Mouse (Mus musculus) liver, adult 2 months (tissue): ENCODE data around the gene Magi2. TPM values are rescaled to one million over a fixed set of nuclear protein-coding genes. Genes with fewer than 3 reads are reported as not detected.

Experiments
- DNase-seq: peaks from one replicate; pipeline ENCODE4 v3.0.0-alpha.2; 2011; ENCODE audit warnings: low read depth, low spot score; ENCODE audit errors: extremely low read depth
- H3K27ac ChIP-seq: fragments of 200-500 bp; replicated peaks from 2 replicates; pipeline ENCODE4 v1.5.1; 2012; ENCODE audit warnings: low read depth, mild to moderate bottlenecking, control low read depth, inconsistent platforms, low read length; ENCODE audit not compliant: insufficient read depth
- H3K27me3 ChIP-seq: fragments of 200-500 bp; 2 replicates; pipeline ENCODE4 v1.6.1; 2012; ENCODE audit warnings: mild to moderate bottlenecking, moderate library complexity, low read length, inconsistent platforms; ENCODE audit not compliant: control insufficient read depth, insufficient read depth
- H3K36me3 ChIP-seq: fragments of 200-500 bp; 2 replicates; pipeline ENCODE4 v1.6.1; 2012; ENCODE audit warnings: low read length, inconsistent platforms; ENCODE audit not compliant: control insufficient read depth, insufficient read depth
- H3K4me1 ChIP-seq: fragments of 200-500 bp; 2 replicates; pipeline ENCODE4 v1.6.1; 2011; ENCODE audit warnings: low read length; ENCODE audit not compliant: control insufficient read depth, insufficient read depth
- H3K4me3 ChIP-seq: fragments of 200-500 bp; 2 replicates; pipeline ENCODE4 v1.5.1; 2011; ENCODE audit warnings: low read depth, mild to moderate bottlenecking, control low read depth, low read length, moderate library complexity; ENCODE audit not compliant: insufficient read depth
- H3K79me2 ChIP-seq: fragments of 200-500 bp; 2 replicates; pipeline ENCODE4 v1.6.1; 2012; ENCODE audit warnings: inconsistent platforms, mild to moderate bottlenecking, low read length, moderate library complexity; ENCODE audit not compliant: control insufficient read depth, insufficient read depth
- H3K9ac ChIP-seq: fragments of 200-500 bp; 2 replicates; pipeline ENCODE4 v1.6.1; 2012; ENCODE audit warnings: low read depth, mild to moderate bottlenecking, control low read depth, inconsistent platforms, low read length
- CTCF ChIP-seq: fragments of 200-500 bp; IDR thresholded peaks from 2 replicates; pipeline ENCODE4 v1.5.1; 2011; ENCODE audit warnings: low read depth, low read length, control low read depth
- POLR2A ChIP-seq: fragments of 200-500 bp; IDR thresholded peaks from 2 replicates; pipeline ENCODE4 v1.6.1; 2011; ENCODE audit warnings: low read length, control low read depth; ENCODE audit not compliant: insufficient read depth; ENCODE audit errors: extremely low read depth
- WGBS: fragments of 180-500 bp; shearing (Covaris S2); methylation state at CpG from one replicate; pipeline ENCODE4 v1.1.7; 2018; 5-methylcytosine and 5-hydroxymethylcytosine counted together
- polyA plus RNA-seq: library from polyadenylated mRNA; depleted of rRNA; stranded (reverse); fragments of >200 nt; gene quantifications from 2 replicates; pipeline ENCODE4 v1.2.3, GENCODE M21; 2012
- total RNA-seq: library from RNA; depleted of rRNA; stranded (reverse); fragments of >200 nt; gene quantifications from 2 replicates; pipeline ENCODE4 v1.2.3, GENCODE M21; 2014

Magi2 gene
- total and polyA plus RNA-seq, 2 experiments = 0.06 to 0.18 TPM

DNA sequence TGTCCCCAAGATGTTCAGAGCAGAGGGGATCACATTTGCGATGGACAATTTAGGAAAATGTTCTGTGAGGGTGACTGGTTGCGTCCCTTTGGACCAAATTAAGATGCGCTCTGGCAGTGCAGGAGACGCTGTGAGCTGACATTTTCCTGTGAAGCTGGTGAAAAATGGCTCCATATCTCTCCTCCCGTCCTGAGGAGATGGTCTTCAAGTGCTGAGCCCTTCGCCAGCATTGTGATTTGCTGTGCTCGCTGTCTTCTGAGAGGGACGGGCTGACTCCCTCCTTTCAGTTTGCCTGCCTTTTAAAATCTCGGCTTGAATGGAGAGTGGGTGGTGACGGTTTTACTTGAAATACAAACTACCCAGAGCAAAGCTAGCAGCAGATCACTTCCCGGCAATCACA lies 682.2 kb downstream of the Magi2 start:
- WGBS = 8% methylated on average over 11 of the region's 11 CpGs
- DNase-seq = no peak
- Histone ChIP-seq H3K27me3 (no peaks in the 10 kb centered on the region), H3K9ac (no peak overlapping the region), H3K79me2 (no peaks in the 10 kb centered on the region), H3K36me3 (no peaks in the 10 kb centered on the region), H3K27ac (no peak overlapping the region), H3K4me3 (no peak overlapping the region), H3K4me1 (no peaks in the 10 kb centered on the region)
- TF ChIP-seq CTCF (no peak), POLR2A (no peak)

DNA sequence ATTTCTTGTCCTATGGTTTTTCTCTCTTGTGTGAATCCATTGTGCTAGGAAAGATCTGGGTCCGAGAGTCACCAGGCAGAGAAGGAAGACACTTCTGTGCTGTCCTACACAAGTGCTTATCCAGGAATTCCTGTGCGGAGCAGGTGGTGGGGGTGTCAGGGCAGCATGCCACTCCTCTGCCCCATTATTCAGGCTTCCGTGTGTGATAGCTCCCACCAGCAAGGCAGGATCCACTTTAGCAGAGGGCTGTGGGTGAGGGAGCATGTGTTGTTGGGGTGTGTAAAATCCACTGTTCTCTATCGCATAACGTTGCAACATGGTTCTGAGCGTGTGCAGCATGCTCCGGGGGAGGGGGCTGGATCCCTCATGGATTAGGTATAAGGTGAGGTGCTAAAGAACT lies 682.8 kb downstream of the Magi2 start:
- Histone ChIP-seq H3K27ac (no peak overlapping the region), H3K9ac (no peak overlapping the region), H3K27me3 (no peaks in the 10 kb centered on the region), H3K4me1 (no peaks in the 10 kb centered on the region), H3K36me3 (no peaks in the 10 kb centered on the region), H3K4me3 (no peak overlapping the region), H3K79me2 (no peaks in the 10 kb centered on the region)
- TF ChIP-seq CTCF = no peak
- TF ChIP-seq POLR2A = no peak
- DNase-seq = no peak
- 59% methylated on average over 7 of the region's 7 CpGs for WGBS

DNA sequence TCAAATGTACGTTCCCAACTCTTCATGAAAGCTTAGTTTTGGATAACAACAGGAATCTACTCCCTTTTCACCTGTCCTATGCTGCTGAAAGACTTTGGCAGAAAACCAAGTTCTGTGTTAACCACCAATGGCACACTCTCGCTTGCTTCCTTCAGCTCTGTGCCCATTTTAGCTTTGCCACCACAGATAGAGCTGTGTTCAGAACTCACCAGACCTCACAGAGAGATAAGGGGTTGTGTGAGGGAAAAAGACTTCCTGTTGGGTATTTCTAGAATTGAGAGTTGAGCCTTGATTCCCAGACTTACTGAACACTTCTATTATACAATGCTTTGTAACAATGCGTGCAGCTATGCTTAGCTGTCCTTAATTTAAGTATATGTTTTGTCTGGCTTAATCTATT lies 705.3 kb downstream of the Magi2 start:
- H3K36me3 ChIP-seq = no peaks in the 10 kb centered on the region
- no peaks in the 10 kb centered on the region for H3K79me2 ChIP-seq
- H3K27ac ChIP-seq = no peak overlapping the region
- H3K27me3 ChIP-seq = no peaks in the 10 kb centered on the region
- H3K4me3 ChIP-seq = no peak overlapping the region
- TF ChIP-seq POLR2A (no peak), CTCF (no peak)
- WGBS = 82% methylated on average over 3 of the region's 3 CpGs
- DNase-seq = no peak
- no peak overlapping the region for H3K9ac ChIP-seq
- H3K4me1 ChIP-seq = no peaks in the 10 kb centered on the region

DNA sequence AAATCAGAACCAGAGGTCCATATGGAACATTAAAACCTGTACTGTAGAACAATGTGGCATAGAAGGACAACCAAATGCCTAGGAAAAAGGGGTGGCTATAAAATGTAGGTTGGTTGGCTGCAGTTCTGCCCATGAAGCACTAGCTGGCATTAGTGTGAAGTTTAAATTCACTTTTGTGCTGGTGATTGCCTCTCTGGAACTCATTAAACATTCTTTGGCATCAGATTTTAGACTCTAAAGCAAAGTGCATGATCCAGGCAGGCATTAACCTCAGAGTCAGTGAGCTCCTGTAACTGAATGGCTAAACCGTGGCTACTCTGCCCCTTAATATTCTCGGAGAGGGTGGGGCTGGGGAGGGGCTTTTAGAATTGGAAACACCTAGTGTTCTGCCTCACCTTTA lies 706.4 kb downstream of the Magi2 start:
- no peak overlapping the region for H3K9ac ChIP-seq
- no peaks in the 10 kb centered on the region for H3K36me3 ChIP-seq
- H3K27ac ChIP-seq = no peak overlapping the region
- 53% methylated on average over 2 of the region's 2 CpGs for WGBS
- H3K79me2 ChIP-seq = no peaks in the 10 kb centered on the region
- no peaks in the 10 kb centered on the region for H3K27me3 ChIP-seq
- no peak for TF ChIP-seq POLR2A
- no peaks in the 10 kb centered on the region for H3K4me1 ChIP-seq
- H3K4me3 ChIP-seq = no peak overlapping the region
- peak; percentile 19 for DNase-seq

DNA sequence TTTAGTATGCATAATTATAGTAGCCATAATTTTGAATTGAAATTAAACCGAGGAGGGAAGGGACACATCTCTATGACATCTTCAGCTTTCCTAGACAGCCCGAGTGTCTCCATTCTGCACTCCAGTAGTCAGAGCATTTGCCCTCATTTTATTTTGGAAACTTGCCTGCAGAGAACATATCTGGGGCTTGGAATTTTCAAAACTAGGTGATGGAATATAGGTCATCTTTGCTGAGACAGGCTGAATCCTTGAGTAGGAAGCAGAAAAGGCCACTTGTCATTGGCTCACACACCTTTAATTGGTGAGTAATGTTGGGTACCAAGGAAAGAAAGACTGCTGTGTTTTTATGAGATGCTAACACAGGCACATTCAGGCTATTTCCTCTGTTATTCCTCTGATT lies 724.3 kb downstream of the Magi2 start:
- H3K4me1 ChIP-seq = no peaks in the 10 kb centered on the region
- no peak overlapping the region for H3K4me3 ChIP-seq
- TF ChIP-seq POLR2A (no peak), CTCF (no peak)
- DNase-seq = no peak
- H3K9ac ChIP-seq = no peak overlapping the region
- no peak overlapping the region for H3K27ac ChIP-seq
- H3K27me3 ChIP-seq = no peaks in the 10 kb centered on the region
- no peaks in the 10 kb centered on the region for H3K36me3 ChIP-seq
- H3K79me2 ChIP-seq = no peaks in the 10 kb centered on the region
- WGBS = 67% methylated on average over 2 of the region's 2 CpGs

DNA sequence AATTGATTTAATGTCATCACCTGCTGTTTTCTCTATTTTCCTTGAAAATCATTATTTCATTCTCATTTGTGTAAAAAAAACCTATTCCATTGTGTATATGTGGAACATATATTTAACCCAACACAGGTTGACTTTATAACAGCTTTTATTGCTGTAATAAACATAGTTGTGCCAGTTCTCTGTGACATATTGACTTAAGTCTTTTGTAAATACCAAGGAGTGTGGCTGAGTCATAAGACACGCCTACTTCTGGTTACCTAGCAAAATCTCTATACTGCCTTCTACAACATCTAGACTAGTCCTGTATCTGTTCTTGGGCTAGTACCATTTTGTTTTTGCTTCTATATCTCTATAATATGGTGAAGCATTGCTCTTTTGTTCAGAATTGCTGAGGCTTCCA lies 737.3 kb downstream of the Magi2 start:
- Histone ChIP-seq H3K36me3 (no peaks in the 10 kb centered on the region), H3K27me3 (no peaks in the 10 kb centered on the region), H3K9ac (no peak overlapping the region), H3K79me2 (no peaks in the 10 kb centered on the region), H3K4me3 (no peak overlapping the region), H3K27ac (no peak overlapping the region), H3K4me1 (no peaks in the 10 kb centered on the region)
- WGBS = 84% methylated on average over 1 of the region's 1 CpGs
- no peak for DNase-seq
- TF ChIP-seq CTCF (no peak), POLR2A (no peak)

DNA sequence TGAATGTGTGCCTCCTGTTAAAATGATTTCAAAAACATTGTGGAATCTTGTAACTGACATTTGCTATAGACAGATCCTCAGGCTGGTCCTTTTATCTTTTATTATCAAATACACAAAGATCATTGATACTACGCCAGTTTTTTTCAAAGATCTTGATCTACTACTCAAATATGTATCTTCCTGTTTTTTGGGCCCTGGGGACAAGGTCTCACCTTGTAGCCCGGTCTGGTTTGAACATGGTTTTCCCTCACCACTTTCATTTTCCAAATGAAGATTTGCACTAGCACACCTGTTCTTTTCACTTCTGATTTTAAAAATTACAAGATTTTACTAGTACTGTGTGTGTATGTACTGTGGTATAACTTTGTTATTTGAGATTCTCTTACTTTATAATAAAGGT lies 745.9 kb downstream of the Magi2 start:
- no peak overlapping the region for H3K27ac ChIP-seq

More for the DNA sequence above, 745.9 kb downstream of the Magi2 start:
- WGBS = 56% methylated on average over 2 of the region's 2 CpGs
- Histone ChIP-seq H3K4me3 (no peak overlapping the region), H3K4me1 (no peaks in the 10 kb centered on the region), H3K36me3 (no peaks in the 10 kb centered on the region), H3K9ac (no peak overlapping the region), H3K79me2 (no peaks in the 10 kb centered on the region), H3K27me3 (no peaks in the 10 kb centered on the region)
- TF ChIP-seq CTCF (no peak), POLR2A (no peak)
- no peak for DNase-seq
